Mouse (Mus musculus): ENCODE data around the gene Ngdn. TPM values are rescaled to one million over a fixed set of nuclear protein-coding genes. Genes with fewer than 3 reads are reported as not detected.
"Not testable (repeated sequence)": the region's sequence is repeated elsewhere in the genome, so short reads cannot be mapped to it uniquely, and the experiment has no call there.

Gene Ngdn
- total and polyA plus RNA-seq, 3 experiments, result 2.9 to 36.0 (median 36.0) TPM

- no peak for DNase-seq
Observed at GRCm38 (mm10) chr14:54998680-54999079, 16.6 kb upstream of the Ngdn start.

DNA sequence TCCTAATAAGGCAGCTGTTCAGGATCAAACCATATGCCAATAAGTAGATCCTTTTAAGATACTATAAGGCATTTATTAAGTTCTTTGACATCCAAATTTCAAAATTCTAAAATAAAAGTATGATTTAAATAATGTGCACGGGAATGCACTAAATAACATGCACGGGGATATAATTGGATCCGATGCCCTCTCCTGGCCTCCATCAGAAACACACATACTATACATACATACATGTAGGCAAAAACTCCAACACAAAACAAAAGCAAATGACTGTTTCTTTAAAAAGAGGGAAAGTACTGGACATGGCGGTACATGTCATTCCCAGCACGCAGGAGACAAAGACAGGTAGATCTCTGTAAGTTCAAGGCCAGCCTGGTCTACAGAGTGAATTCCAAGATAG, 15.4 kb upstream of the Ngdn start:
- not testable (repeated sequence) for DNase-seq

DNA sequence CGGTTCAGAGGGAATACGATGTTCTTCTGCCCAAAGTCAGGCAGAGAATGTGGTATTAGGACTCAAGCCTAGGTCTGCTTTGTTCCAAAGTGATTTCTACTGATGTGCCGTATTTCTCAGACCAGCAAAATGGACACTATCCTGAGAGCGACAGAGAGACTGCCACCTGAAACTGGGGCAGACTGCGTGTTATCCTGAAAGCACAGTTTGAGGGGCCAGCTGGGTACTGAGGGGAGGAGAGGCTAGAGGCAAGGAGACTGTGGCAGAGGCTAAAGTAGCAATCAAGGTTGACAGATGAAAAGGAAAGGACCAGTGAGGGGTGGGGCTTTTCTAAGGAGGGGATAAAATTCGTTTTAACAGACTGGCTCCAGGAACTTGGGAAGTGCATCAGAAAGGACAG, 14.4 kb upstream of the Ngdn start:
- no peak for DNase-seq

GRCm38 (mm10) chr14:55001446-55001845, 13.8 kb upstream of the Ngdn start:
- no peak for DNase-seq

DNA sequence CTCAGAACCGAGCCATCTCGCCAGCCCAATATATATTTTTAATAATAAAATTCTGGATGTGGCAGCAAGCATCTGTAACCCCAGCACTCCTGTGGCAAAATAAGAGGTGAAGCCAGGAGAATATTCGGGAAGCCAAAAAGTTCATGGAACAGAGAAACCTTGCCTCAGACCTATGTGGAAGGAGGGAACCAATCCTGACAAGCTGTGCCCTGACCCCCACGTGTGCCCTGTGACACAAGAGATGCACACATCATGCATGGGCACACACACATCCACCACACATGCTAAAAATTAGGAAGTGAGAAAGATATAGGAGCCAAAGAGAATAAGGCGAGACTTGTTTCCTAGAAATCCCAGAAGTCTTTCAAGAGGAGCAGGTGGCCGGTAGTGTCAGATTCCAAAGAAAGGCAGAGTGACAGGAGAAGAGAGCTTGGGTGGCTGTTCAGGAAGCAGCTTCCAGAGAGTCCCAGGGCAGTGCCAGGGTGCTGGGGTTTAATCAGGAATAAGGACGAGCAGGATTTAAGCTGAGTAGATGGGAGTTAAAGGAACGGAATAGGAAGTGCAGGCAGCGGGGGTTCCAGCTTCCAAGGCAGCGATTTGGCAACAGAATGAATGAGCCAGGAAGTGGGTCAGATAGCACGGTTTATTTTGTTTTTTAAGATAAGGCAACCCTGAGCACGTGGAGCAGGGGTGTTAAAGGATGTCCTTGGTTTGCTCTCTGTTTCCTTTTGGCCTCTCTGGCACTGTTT, 13.1 kb upstream of the Ngdn start:
- peak; percentile 32 for DNase-seq

- no peak for DNase-seq
Observed at GRCm38 (mm10) chr14:55002687-55003120, 12.6 kb upstream of the Ngdn start.

DNA sequence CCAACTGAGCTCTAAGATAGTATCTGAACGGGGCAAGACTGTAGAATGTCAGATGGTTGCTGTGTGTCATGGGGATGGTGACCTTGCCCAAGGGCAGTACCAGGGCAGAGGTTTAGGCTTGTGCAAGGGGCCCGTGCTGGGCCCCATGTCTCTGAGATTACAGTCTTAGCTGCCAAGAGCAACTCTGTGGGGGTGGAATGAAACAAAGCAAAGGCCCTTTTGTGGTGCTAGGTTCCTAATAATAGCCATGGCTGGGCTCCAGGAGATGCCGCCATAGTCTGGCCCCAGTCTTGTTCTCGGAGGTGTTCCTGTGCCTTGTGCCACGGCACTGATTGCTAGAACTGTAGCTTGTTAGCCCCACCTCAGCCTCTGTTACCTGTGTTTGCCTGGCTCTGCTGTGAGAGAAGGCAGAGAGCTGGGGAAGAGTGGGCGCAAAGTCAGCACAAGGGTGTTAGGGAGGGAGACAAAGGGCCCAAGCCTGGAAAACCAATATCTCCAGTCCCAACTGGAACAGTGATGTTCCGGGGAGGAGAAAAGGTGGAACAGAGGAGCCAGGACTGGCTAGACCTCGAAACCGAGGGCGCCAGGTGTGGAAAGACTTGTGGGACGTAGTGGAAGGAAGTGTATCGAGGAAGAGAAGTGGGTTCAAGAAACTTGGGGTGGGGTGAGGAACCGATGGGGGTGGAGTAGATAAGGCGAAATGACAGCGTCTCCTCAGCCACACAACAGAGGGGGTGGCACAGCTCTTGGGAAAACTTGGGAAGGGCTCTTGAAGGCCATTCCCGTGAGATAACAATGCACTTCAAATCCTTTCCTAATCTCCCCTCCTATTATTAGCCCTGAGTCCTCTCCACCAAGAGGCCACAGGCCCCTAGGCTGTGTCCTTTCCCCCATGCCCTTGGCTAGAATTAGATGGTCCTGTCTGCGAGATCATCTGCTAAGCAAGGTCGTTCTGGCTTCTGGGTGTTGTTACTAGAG, 11.1 kb upstream of the Ngdn start:
- peak; percentile 66 for DNase-seq

DNA sequence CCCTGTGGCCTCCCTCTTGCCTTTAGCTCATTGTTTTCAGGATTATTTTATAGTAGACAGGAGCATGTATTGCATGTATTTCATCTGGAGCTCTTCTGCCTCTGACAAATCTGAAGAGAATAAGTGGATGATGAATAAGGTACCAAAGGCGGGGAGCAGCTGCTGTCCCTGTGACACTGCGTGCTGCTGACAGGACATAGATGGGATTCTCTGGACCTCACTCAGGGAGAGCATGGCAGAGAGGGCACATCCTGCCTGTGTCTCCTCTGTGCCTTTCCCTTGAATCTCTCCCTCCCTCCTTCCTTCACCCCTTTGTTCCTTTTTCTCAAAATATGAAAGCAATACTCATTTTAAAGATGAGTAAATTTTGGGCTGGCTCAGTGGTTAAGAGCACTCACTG, 9.7 kb upstream of the Ngdn start:
- DNase-seq, result no peak

DNA sequence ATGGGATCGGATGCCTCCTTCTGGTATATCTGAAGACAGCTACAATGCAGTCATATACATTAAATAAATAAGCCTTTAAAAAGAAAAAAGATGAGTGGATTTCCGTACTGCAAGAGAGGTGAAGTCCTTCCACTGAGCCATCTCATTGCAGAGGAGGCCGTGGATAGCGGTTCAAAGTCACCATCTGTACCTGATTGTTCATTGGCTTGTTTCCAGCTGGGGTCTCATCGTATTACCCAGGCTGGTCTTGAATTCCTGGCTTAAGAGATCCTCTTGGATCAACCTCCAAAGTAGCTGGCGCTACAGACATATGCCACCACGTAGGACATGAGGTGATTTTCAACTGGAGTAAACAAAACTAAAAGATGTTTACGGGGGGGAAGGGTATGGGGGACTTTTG, 9.3 kb upstream of the Ngdn start:
- DNase-seq, result no peak

- no peak for DNase-seq
Observed at GRCm38 (mm10) chr14:55006541-55006940, 8.7 kb upstream of the Ngdn start.

DNA sequence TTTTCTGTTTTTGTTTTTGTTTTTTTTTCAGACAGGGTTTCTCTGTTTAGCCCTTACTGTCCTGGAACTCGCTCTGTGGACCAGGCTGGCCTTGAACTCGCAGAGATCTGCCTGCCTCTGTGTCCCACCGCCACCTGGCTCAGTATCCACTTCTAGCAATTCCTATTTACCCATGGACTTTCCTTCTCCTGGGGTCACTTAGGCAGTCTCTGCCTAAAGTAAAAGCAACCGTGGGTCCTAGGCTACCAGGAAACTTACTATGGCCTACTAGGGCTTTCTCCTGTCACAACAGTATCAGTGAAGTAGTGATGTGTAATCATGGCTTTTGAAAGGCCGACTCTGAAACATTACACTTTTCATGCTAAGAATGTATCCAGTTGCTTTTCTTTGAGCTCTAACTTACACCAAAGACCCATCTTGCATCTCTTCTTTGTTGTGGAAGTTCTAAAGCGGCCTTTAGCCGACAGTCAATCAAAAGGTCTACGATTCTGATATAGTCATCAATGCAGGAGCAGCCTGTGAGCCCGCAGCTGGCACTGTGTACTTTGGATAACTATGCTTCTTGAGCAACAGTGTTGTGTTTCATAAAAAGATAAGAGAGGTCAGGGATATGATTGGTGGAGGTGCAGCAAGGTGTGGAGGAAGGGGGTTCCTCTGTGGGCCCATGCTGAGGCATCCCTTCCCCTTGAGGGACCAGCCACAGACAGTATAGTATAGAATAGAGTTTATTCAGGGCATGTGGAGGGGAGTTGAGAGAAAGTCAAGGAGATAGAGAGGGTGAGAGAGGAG, 7.9 kb upstream of the Ngdn start:
- no peak for DNase-seq

GRCm38 (mm10) chr14:55008417-55008816, 6.8 kb upstream of the Ngdn start:
- DNase-seq, result no peak

DNA sequence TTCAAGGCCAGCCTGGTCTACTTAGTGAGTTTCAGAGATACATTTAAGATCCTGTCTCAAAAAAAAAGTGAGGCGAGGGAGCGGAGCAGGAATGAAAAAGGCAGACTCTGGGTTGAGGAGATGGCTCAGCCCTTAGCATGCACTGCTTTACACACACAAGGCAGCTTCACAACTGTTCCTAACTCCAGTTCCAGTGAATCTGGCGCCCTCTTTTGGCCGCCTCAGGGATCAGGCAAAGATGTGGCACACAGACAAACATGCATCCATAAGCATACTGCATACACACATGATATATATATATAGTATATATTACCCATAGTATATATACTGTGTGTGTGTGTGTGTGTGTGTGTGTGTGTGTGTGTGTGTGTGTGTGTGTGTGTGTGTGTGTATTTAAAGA, 4.1 kb upstream of the Ngdn start:
- no peak for DNase-seq

- DNase-seq, result no peak
Observed at GRCm38 (mm10) chr14:55014591-55014990, 663 bp upstream of the Ngdn start.

- no peak for DNase-seq
Observed at GRCm38 (mm10) chr14:55015767-55016111, 485 bp downstream of the Ngdn start.

DNA sequence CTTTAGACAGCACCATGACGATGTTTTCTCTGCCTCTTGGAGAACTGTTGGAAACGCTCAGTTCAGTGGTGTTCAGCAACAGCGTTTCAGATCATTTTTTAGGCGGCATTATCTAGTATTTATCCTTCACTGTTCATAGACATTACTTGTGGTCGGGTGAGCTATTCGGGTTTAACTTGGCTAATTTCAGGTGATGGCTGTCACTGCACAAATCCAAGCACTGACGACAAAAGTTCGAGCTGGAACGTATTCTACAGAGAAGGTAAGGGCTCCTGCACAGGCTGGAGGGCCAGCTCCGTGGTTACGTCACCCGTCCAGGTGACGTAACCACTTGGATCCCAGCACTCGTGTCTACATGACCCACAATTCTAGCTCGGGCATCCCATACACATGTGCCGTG, 1.6 kb downstream of the Ngdn start:
- DNase-seq, result no peak

- DNase-seq, result no peak
Observed at GRCm38 (mm10) chr14:55020394-55020793, 5.1 kb downstream of the Ngdn start.

- DNase-seq, result no peak
Observed at GRCm38 (mm10) chr14:55023011-55023410, 7.8 kb downstream of the Ngdn start.

DNA sequence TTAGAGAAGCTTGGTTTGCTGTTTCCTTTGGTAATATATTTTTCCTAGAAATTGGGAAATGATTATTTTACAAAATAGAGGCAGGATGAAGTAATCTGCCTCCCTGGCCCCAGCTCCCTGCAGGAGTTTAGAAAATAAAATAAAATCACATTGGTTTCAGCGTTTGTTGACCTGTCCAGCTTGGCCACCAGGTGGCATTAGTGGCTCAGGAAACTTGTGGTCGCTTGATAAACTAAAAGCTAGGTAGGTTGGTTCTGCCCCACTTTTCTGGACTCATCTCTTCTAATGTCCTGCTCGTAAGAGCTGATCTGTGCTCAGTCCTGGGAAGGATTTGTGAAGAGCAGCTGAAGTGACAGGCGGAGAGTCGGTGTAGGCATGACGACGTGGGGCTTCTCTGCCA, 9.0 kb downstream of the Ngdn start:
- peak; percentile 46 for DNase-seq

GRCm38 (mm10) chr14:55025527-55025926, 10.3 kb downstream of the Ngdn start:
- no peak for DNase-seq

DNA sequence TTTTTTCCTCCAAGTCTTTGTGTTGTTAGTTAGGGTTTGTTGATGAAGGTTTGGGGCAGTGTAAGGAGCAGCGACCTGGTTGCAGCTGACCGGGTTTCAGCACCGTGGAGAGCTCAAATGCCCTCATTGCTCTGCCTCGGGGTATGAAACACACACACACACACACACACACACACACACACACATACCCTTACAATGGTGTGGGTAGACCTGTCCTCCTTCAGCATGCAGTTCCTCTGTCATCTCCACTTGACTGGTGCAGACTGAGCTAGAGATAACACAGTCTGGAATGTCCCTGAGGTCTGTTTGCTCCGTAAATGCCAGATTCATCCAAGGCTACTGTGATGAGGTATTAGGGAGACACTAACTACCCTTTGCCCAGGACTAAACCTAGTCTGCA, 12.0 kb downstream of the Ngdn start:
- peak; percentile 28 for DNase-seq

DNA sequence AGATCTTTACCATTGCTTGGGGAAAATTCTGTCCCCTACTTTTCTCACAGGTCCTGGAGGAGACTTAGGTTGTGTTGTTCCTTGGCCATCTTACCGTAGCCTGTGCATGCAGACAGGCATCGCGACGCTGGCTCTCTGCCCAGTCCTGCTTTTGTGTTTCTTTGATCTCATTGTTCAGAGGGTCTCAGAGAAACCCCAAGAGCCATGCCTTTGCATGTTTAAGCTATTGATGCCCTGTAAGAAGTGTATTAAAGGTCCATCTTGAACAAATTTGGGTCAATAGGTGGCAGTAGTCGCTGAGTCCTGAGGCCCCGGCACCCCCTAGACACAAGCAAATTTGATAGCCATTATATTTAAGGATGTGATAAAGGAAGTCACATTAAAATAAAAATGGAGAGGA, 12.4 kb downstream of the Ngdn start:
- no peak for DNase-seq
